Mouse (Mus musculus): ENCODE results near the gene Cdhr4.
A peak's percentile ranks its signal among the peaks of the same experiment; 100 is the strongest.
"Not testable (repeated sequence)": the region's sequence is repeated elsewhere in the genome, so short reads cannot be mapped to it uniquely, and the experiment has no call there.

Cdhr4 gene

GRCm38 (mm10) chr9:108010385-108010784 lies 18.1 kb downstream of the Cdhr4 start:
- no peak for DNase-seq (ENCODE audit: low spot score)

- not testable (repeated sequence) for DNase-seq (ENCODE audit: low spot score)
These were observed 21.3 kb downstream of the Cdhr4 start for GRCm38 (mm10) chr9:108013577-108013976.

- no peak for DNase-seq (ENCODE audit: low spot score)
These were observed 24.8 kb downstream of the Cdhr4 start for GRCm38 (mm10) chr9:108017127-108017526.

- DNase-seq (ENCODE audit: low spot score) = no peak
These were observed 28.4 kb downstream of the Cdhr4 start for GRCm38 (mm10) chr9:108020741-108021140.

GRCm38 (mm10) chr9:108023216-108023615 lies 30.9 kb downstream of the Cdhr4 start:
- no peak for DNase-seq (ENCODE audit: low spot score)

GRCm38 (mm10) chr9:108026584-108026983 lies 34.3 kb downstream of the Cdhr4 start:
- DNase-seq (ENCODE audit: low spot score) = no peak

- DNase-seq (ENCODE audit: low spot score) = no peak
These were observed 35.6 kb downstream of the Cdhr4 start for GRCm38 (mm10) chr9:108027867-108028266.

GRCm38 (mm10) chr9:108032126-108032525 lies 39.8 kb downstream of the Cdhr4 start:
- no peak for DNase-seq (ENCODE audit: low spot score)

- no peak for DNase-seq (ENCODE audit: low spot score)
These were observed 43.2 kb downstream of the Cdhr4 start for GRCm38 (mm10) chr9:108035331-108036156.

- DNase-seq (ENCODE audit: low spot score) = no peak
These were observed 52.6 kb downstream of the Cdhr4 start for GRCm38 (mm10) chr9:108044751-108045492.

GRCm38 (mm10) chr9:108046582-108046981 lies 54.3 kb downstream of the Cdhr4 start:
- DNase-seq (ENCODE audit: low spot score) = no peak

GRCm38 (mm10) chr9:108047601-108048565 lies 55.6 kb downstream of the Cdhr4 start:
- peak; percentile 62 for DNase-seq (ENCODE audit: low spot score)

GRCm38 (mm10) chr9:108048566-108048955 lies 56.3 kb downstream of the Cdhr4 start:
- peak; percentile 57 for DNase-seq (ENCODE audit: low spot score)

- DNase-seq (ENCODE audit: low spot score) = peak; percentile 97
These were observed 56.7 kb downstream of the Cdhr4 start, which contains the start of gene Gmppb for GRCm38 (mm10) chr9:108049016-108049455. Gmppb (plus strand) TSS chr9:108049242.

Data from c-Kit-positive CD71-positive TER-119-positive erythroid progenitor cells, embryonic 14.5 days (primary cell).